Mouse (Mus musculus): Measurements from ENCODE around the gene Olfr689. TPM values are rescaled to one million over a fixed set of nuclear protein-coding genes. Genes with fewer than 3 reads are reported as not detected.
A peak's percentile ranks its signal among the peaks of the same experiment; 100 is the strongest.
"Not testable (repeated sequence)": the region's sequence is repeated elsewhere in the genome, so short reads cannot be mapped to it uniquely, and the experiment has no call there.

The Olfr689 gene
- not detected in 2 replicates for polyA plus RNA-seq (2015; fragmentation: Nextera tagmentation; extraction: Ambion mirVana)

- no peaks in the 10 kb centered on the region for H3K36me3 ChIP-seq (replicated peaks)
- H3K27me3 ChIP-seq (replicated peaks): no peaks in the 10 kb centered on the region
- no peak within 1 kb of the TSS for H3K4me3 ChIP-seq
- 96% methylated on average over 1 of the region's 1 CpGs for WGBS
- ATAC-seq (replicated peaks): no peak
- no peak within 1 kb of the TSS for H3K9ac ChIP-seq
- H3K9me3 ChIP-seq: no peaks in the 10 kb centered on the region
- H3K27ac ChIP-seq: no peak within 1 kb of the TSS
- no peak within 1 kb of the TSS for H3K4me2 ChIP-seq
- H3K4me1 ChIP-seq: no peaks in the 10 kb centered on the region
Observed at GRCm38 (mm10) chr7:105310865-105311264, at the start of gene Olfr689. Gene Olfr689, plus strand, starts transcription at chr7:105311165.

- no peak overlapping the region for H3K27ac ChIP-seq
- no peak overlapping the region for H3K4me2 ChIP-seq
- ATAC-seq (replicated peaks): peak; percentile 42; the same call in 1 of the 2 replicates
- no peaks in the 10 kb centered on the region for H3K27me3 ChIP-seq (replicated peaks)
- H3K4me3 ChIP-seq: no peak overlapping the region
- no peak overlapping the region for H3K9ac ChIP-seq
- no peaks in the 10 kb centered on the region for H3K36me3 ChIP-seq (replicated peaks)
- WGBS: 69% methylated on average over 7 of the region's 7 CpGs
- H3K9me3 ChIP-seq: no peaks in the 10 kb centered on the region
- H3K4me1 ChIP-seq: no peaks in the 10 kb centered on the region
Observed at GRCm38 (mm10) chr7:105272426-105272825, 38.5 kb upstream of the Olfr689 start.

DNA sequence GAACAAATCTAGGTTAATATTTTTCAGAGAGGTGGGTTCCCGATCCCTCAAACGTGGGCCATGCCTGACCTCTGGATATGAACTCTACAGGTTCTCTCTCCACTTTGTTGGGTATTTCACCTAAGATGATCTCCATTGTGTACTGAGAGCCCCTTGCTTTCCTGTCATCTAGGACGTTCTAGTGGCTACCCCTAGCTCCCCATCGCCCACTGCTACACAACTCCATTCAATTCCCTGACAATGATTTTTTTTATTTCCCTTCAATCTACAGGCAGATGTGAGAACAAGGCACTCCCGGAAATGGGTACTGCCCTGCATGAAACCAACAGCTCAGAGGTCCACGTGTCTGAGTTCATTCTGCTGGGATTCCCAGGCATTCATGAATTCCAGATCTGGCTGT, 23.2 kb upstream of the Olfr689 start, which contains the start of gene Olfr688:
Gene Olfr688, plus strand, starts transcription at position 301 of the 400 bp plus-strand sequence.
- 83% methylated on average over 6 of the region's 6 CpGs for WGBS
- no peaks in the 10 kb centered on the region for H3K4me1 ChIP-seq

GRCm38 (mm10) chr7:105290051-105290450, 20.9 kb upstream of the Olfr689 start:
- no peak overlapping the region for H3K4me3 ChIP-seq
- H3K4me1 ChIP-seq: no peaks in the 10 kb centered on the region
- no peaks in the 10 kb centered on the region for H3K36me3 ChIP-seq (replicated peaks)
- H3K4me2 ChIP-seq: no peak overlapping the region
- no peaks in the 10 kb centered on the region for H3K27me3 ChIP-seq (replicated peaks)
- H3K9me3 ChIP-seq: no peaks in the 10 kb centered on the region
- no peak for ATAC-seq (replicated peaks)
- no peak overlapping the region for H3K9ac ChIP-seq
- H3K27ac ChIP-seq: no peak overlapping the region

More for the DNA sequence above, 23.2 kb upstream of the Olfr689 start, which contains the start of gene Olfr688:
- Histone ChIP-seq H3K27ac (no peak within 1 kb of the TSS), H3K4me3 (no peak within 1 kb of the TSS), H3K9me3 (no peaks in the 10 kb centered on the region), H3K27me3 (replicated peaks) (no peaks in the 10 kb centered on the region), H3K4me2 (no peak within 1 kb of the TSS), H3K36me3 (replicated peaks) (no peaks in the 10 kb centered on the region), H3K9ac (no peak within 1 kb of the TSS)
- no peak for ATAC-seq (replicated peaks)

GRCm38 (mm10) chr7:105325302-105325701, 14.3 kb downstream of the Olfr689 start:
- no peaks in the 10 kb centered on the region for H3K27me3 ChIP-seq (replicated peaks)
- no peak overlapping the region for H3K4me3 ChIP-seq
- no peak overlapping the region for H3K9ac ChIP-seq
- no peaks in the 10 kb centered on the region for H3K9me3 ChIP-seq
- H3K36me3 ChIP-seq (replicated peaks): no peaks in the 10 kb centered on the region
- H3K4me1 ChIP-seq: no peaks in the 10 kb centered on the region
- no peak overlapping the region for H3K27ac ChIP-seq
- 81% methylated on average over 2 of the region's 2 CpGs for WGBS
- ATAC-seq (replicated peaks): no peak
- H3K4me2 ChIP-seq: no peak overlapping the region

DNA sequence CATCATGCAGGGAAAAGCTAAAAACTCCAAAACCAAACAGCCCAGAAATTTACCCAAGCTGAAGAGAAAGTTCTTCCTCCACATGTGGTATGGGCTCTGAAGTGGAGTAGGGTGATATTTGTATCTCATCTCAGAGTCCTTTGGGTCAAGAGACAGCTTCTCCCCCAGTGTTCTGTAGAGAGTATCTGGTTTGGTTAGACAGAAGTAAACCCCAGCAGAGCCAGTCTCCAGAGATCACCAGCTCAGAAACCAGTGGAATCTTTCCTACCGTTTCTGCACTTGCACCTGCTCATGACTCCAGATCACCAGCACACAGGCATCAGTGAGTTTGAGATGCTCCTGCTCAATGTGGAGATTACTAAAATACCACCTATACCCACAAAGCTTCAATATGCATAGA, 23.0 kb downstream of the Olfr689 start, which contains the start of gene Olfr690:
Gene Olfr690, minus strand, starts transcription at position 101 of the 400 bp plus-strand sequence.
- WGBS: 70% methylated on average over 1 of the region's 1 CpGs

GRCm38 (mm10) chr7:105342170-105342569, 31.2 kb downstream of the Olfr689 start, which contains the start of gene Olfr691:
Gene Olfr691, minus strand, starts transcription at chr7:105342270.
- Histone ChIP-seq H3K27me3 (replicated peaks) (no peaks in the 10 kb centered on the region), H3K27ac (no peak within 1 kb of the TSS), H3K36me3 (replicated peaks) (no peaks in the 10 kb centered on the region), H3K4me1 (no peaks in the 10 kb centered on the region), H3K9ac (no peak within 1 kb of the TSS), H3K4me3 (no peak within 1 kb of the TSS), H3K4me2 (no peak within 1 kb of the TSS), H3K9me3 (no peaks in the 10 kb centered on the region)
- WGBS: 55% methylated on average over 1 of the region's 1 CpGs
- ATAC-seq (replicated peaks): peak; percentile 3; the same call in 1 of the 2 replicates

More for the DNA sequence above, 23.0 kb downstream of the Olfr689 start, which contains the start of gene Olfr690:
- H3K27ac ChIP-seq: no peak within 1 kb of the TSS
- H3K9me3 ChIP-seq: no peaks in the 10 kb centered on the region
- H3K36me3 ChIP-seq (replicated peaks): no peaks in the 10 kb centered on the region
- no peaks in the 10 kb centered on the region for H3K27me3 ChIP-seq (replicated peaks)
- H3K4me1 ChIP-seq: no peaks in the 10 kb centered on the region
- no peak within 1 kb of the TSS for H3K4me2 ChIP-seq
- no peak within 1 kb of the TSS for H3K4me3 ChIP-seq
- no peak for ATAC-seq (replicated peaks)
- no peak within 1 kb of the TSS for H3K9ac ChIP-seq

GRCm38 (mm10) chr7:105342752-105343151, 31.8 kb downstream of the Olfr689 start:
- Histone ChIP-seq H3K4me2 (no peak overlapping the region), H3K4me3 (no peak overlapping the region), H3K4me1 (no peaks in the 10 kb centered on the region), H3K9ac (no peak overlapping the region), H3K27ac (no peak overlapping the region), H3K9me3 (no peaks in the 10 kb centered on the region), H3K27me3 (replicated peaks) (no peaks in the 10 kb centered on the region), H3K36me3 (replicated peaks) (no peaks in the 10 kb centered on the region)
- 52% methylated on average over 2 of the region's 2 CpGs for WGBS
- peak; percentile 75 for ATAC-seq (replicated peaks)

GRCm38 (mm10) chr7:105356064-105356463, 45.1 kb downstream of the Olfr689 start:
- H3K9me3 ChIP-seq; H3K36me3 ChIP-seq (replicated peaks); H3K27ac ChIP-seq; H3K4me2 ChIP-seq; H3K4me3 ChIP-seq; H3K9ac ChIP-seq; H3K4me1 ChIP-seq; ATAC-seq (replicated peaks); H3K27me3 ChIP-seq (replicated peaks): not testable (repeated sequence)
- no CpG with 5 or more reads among the region's 5 CpGs for WGBS

DNA sequence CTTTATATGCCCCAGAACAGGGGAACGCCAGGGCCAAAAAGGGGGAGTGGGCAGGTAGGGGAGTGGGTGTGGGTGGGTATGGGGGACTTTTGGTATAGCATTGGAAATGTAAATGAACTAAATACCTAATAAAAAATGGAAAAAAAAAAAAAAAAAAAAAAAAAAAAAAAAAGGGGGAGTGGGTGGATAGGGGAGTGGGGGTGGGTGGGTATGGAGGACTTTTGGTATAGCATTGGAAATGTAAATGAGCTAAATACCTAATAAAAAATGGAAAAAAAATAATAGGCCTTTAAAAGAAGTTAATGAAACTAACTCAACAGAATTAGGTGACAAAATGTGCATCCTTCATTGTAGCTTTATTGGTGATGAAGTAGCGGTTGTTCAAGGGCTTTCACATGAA, 45.5 kb downstream of the Olfr689 start:
- H3K27ac ChIP-seq; H3K4me2 ChIP-seq; H3K9me3 ChIP-seq; H3K27me3 ChIP-seq (replicated peaks); H3K4me1 ChIP-seq; H3K4me3 ChIP-seq; H3K36me3 ChIP-seq (replicated peaks); H3K9ac ChIP-seq: not testable (repeated sequence)
- ATAC-seq (replicated peaks): peak; percentile 80; the same call in 1 of the 2 replicates
- 96% methylated on average over 1 of the region's 2 CpGs for WGBS

GRCm38 (mm10) chr7:105361713-105362112, 50.7 kb downstream of the Olfr689 start:
- Histone ChIP-seq H3K4me1 (no peaks in the 10 kb centered on the region), H3K27me3 (replicated peaks) (no peaks in the 10 kb centered on the region), H3K9me3 (no peaks in the 10 kb centered on the region), H3K27ac (no peak overlapping the region), H3K4me2 (no peak overlapping the region), H3K36me3 (replicated peaks) (no peaks in the 10 kb centered on the region), H3K9ac (no peak overlapping the region), H3K4me3 (no peak overlapping the region)
- 86% methylated on average over 2 of the region's 2 CpGs for WGBS
- no peak for ATAC-seq (replicated peaks)

DNA sequence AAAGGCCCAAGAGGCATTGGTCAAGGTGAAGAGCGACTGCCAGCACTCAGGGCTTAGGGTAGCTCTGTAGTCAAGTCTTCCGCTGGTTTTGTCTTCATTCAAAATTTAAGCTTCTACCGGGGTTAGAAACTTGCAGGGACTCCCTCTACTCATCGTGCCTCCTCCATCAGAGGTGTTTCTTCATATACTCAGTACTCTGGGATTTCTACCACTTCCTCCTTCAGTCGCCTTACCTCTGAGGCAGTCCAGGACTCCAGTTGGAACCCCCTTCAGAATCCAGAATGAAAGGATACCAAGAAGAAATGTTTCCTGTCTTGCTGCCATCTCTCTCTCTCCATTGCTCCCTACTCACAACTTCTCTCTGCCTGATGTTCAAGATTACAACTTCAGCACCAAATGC, 56.3 kb downstream of the Olfr689 start:
- no peaks in the 10 kb centered on the region for H3K27me3 ChIP-seq (replicated peaks)
- H3K4me2 ChIP-seq: no peak overlapping the region
- no peak overlapping the region for H3K27ac ChIP-seq
- WGBS: 88% methylated on average over 5 of the region's 5 CpGs
- H3K4me1 ChIP-seq: no peaks in the 10 kb centered on the region
- H3K36me3 ChIP-seq (replicated peaks): no peaks in the 10 kb centered on the region; the same call in 1 of the 2 replicates
- ATAC-seq (replicated peaks): no peak
- no peak overlapping the region for H3K9ac ChIP-seq
- no peak overlapping the region for H3K4me3 ChIP-seq
- H3K9me3 ChIP-seq: no peaks in the 10 kb centered on the region

GRCm38 (mm10) chr7:105367930-105368329, 57.0 kb downstream of the Olfr689 start, which contains the start of gene Olfr692:
Gene Olfr692, plus strand, starts transcription at chr7:105368230.
- H3K36me3 ChIP-seq (replicated peaks): no peaks in the 10 kb centered on the region; the same call in none of the 2 replicates
- no peak within 1 kb of the TSS for H3K9ac ChIP-seq
- no peaks in the 10 kb centered on the region for H3K27me3 ChIP-seq (replicated peaks)
- H3K9me3 ChIP-seq: no peaks in the 10 kb centered on the region
- H3K4me2 ChIP-seq: no peak within 1 kb of the TSS
- H3K27ac ChIP-seq: no peak within 1 kb of the TSS
- no peaks in the 10 kb centered on the region for H3K4me1 ChIP-seq
- no peak within 1 kb of the TSS for H3K4me3 ChIP-seq
- WGBS: 95% methylated on average over 1 of the region's 1 CpGs
- ATAC-seq (replicated peaks): no peak
